ENCODE assay signal across 16 mouse cellular contexts in the genomic region with DNA sequence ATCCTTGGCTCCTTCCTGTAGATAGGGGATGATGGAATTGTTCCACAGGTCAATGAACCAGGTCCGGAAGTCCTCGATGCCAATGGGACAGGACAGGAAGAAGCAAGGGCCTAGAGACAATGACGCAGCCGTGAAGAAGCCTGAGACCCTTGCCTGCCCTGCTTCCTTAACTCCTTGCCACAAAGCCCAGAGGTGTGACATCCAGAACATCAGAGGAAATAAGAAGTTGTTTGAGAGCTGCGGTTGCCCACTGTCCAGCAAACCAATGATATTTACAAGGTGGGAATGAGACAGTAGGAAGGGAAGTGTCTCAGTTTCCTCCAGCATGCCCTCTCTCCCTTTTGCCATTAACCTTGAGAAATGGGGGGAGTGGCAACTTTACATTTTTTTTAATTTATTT.
"Had no signal": no experiment of that assay in that cellular context is flagged by ENCODE, and none has a peak within 500 bp of the region (broad histone marks: within the 10 kb centered on the region; RNA-seq: fewer than 3 reads in every experiment).

No protein-coding gene starts in this region.

- H3K27me3 ChIP-seq: neural tube, embryonic 13.5 days; neural tube, embryonic 15.5 days; stomach, embryonic 15.5 days had no signal

- H3K4me3 ChIP-seq: neural tube, embryonic 13.5 days; neural tube, embryonic 15.5 days; stomach, embryonic 15.5 days had no signal

- H3K9me3 ChIP-seq: neural tube, embryonic 13.5 days; neural tube, embryonic 15.5 days; stomach, embryonic 15.5 days had no signal

- DNase-seq: retina, postnatal 1 day; right cerebral cortex, adult 18-20 months; right cerebral cortex, postnatal 14 days; right cerebral cortex, postnatal 25 days; right cerebral cortex, postnatal 4 days; spleen, adult 18-20 months; thymus, adult 18-20 months; thymus, adult 2 months; thymus, postnatal 14 days; thymus, postnatal 25 days; thymus, postnatal 36 days; thymus, postnatal 4 days had no signal

- H3K4me1 ChIP-seq: neural tube, embryonic 13.5 days; neural tube, embryonic 15.5 days; stomach, embryonic 15.5 days had no signal

- H3K27ac ChIP-seq: neural tube, embryonic 13.5 days; neural tube, embryonic 15.5 days; stomach, embryonic 15.5 days; stomach, postnatal 0 days had no signal
